ENCODE assay signal across 8 mouse cellular contexts in genomic region chr10:80387522-80387959, GRCm38 (mm10). TPM values are rescaled to one million over a fixed set of nuclear protein-coding genes. Genes with fewer than 3 reads are reported as not detected.
A peak's percentile ranks its signal among the peaks of the same experiment; 100 is the strongest.
DNase-seq lines count a peak whose midpoint lies in the region; ATAC-seq and TF ChIP-seq lines count a peak whose summit lies in the region.

Gene Mex3d, minus strand, starts transcription at chr10:80387659.

- H3K4me3 ChIP-seq in hindbrain, postnatal 0 days (ENCODE audit: low read length), result peak within 1 kb of the TSS; percentile 95
- H3K4me3 ChIP-seq in megakaryocyte, embryonic 14.5 days (replicated peaks), result peak within 1 kb of the TSS; percentile 97

- CTCF ChIA-PET in Patski (lab: Charles Lee), result interaction anchor here (0.7 kb wide), 1 partner anchor 59 kb away, joined by 3 read pairs; no protein-coding TSS in a partner anchor

- H3K9me3 ChIP-seq in hindbrain, postnatal 0 days (ENCODE audit: low read length), result no peaks in the 10 kb centered on the region
- H3K9me3 ChIP-seq in megakaryocyte, embryonic 14.5 days, result no peaks in the 10 kb centered on the region

- peak within 1 kb of the TSS; percentile 98 for H3K9ac ChIP-seq in hindbrain, postnatal 0 days (replicated peaks; ENCODE audit: low read length)

- no peak for TF ChIP-seq CTCF in Patski (IDR thresholded peaks at IDR 0.05)
- no peak for TF ChIP-seq CTCF in hindbrain, postnatal 0 days (IDR thresholded peaks at IDR 0.05; ENCODE audit: low read depth)

- H3K27me3 ChIP-seq in Patski, result no peaks in the 10 kb centered on the region
- no peaks in the 10 kb centered on the region for H3K27me3 ChIP-seq in hindbrain, postnatal 0 days (ENCODE audit: insufficient read depth, low read length)
- peaks cover 15% of the 10 kb centered on the region for H3K27me3 ChIP-seq in megakaryocyte, embryonic 14.5 days (replicated peaks)

- peaks cover 26% of the 10 kb centered on the region for H3K4me1 ChIP-seq in hindbrain, postnatal 0 days (ENCODE audit: insufficient read depth, low read length)
- H3K4me1 ChIP-seq in megakaryocyte, embryonic 14.5 days, result peaks cover 71% of the 10 kb centered on the region

- no peak for DNase-seq in Patski (ENCODE audit: low read depth, low spot score)
- peak; percentile 90 to 97 for DNase-seq in cerebellum, postnatal 25 days
- peak; percentile 70 to 78 for DNase-seq in gastrocnemius, adult 8-10 months (ENCODE audit: low spot score in 2 of 2)
- DNase-seq in hindbrain, postnatal 0 days (ENCODE audit: low spot score), result peak; percentile 95
- DNase-seq in left cerebral cortex, postnatal 10 days (ENCODE audit: extremely low spot score in 1 of 2, low spot score in 2 of 2), result peak; percentile 83 to 94
- peak; percentile 92 to 95 for DNase-seq in right cerebral cortex, postnatal 10 days (ENCODE audit: low spot score in 2 of 2)
- DNase-seq in urinary bladder, postnatal 14 days (ENCODE audit: low spot score), result peak; percentile 89

- WGBS in hindbrain, postnatal 0 days, result 3% methylated on average over 14 of the region's 61 CpGs

- in situ Hi-C loops in Patski (cut with MboI; ENCODE audit: low pct_unique_long_range_greater_than_20kb), result no loop called here

- intact Hi-C loops in left cerebral cortex, postnatal 10 days (cut with DNase I), result no loop called here

- ATAC-seq in Patski, result no peak
- peak; percentile 61 for ATAC-seq in hindbrain, postnatal 0 days

- POLR2A ChIA-PET in Patski (lab: Charles Lee), result interaction anchor here (0.7 to 5.3 kb wide), 2 partner anchors 11 to 45 kb away, joined by 4 to 38 read pairs; partner anchors contain the start of gene Mbd3

- H3K4me2 ChIP-seq in hindbrain, postnatal 0 days (ENCODE audit: low read depth, low read length), result peak within 1 kb of the TSS; percentile 99

- peaks cover 19% of the 10 kb centered on the region; the same call in 1 of the 2 replicates for H3K36me3 ChIP-seq in hindbrain, postnatal 0 days (ENCODE audit: insufficient read depth, low read length)
- peaks cover 45% of the 10 kb centered on the region for H3K36me3 ChIP-seq in megakaryocyte, embryonic 14.5 days (replicated peaks; ENCODE audit: low read length)

- peak within 1 kb of the TSS; percentile 98 for H3K27ac ChIP-seq in hindbrain, postnatal 0 days

RNA-seq across cellular contexts. Expression of gene Mex3d, which starts in this region (rescaled TPM):
- polyA plus RNA-seq in Patski (2021), result 30.6 TPM
- total RNA-seq in gastrocnemius, adult 8-10 months (2022), result 1 to 10 TPM; 4.2 to 6.3 (median 4.7) TPM
- 129 and 145 TPM in 2 replicates for total RNA-seq in hindbrain, postnatal 0 days (2014; rRNA removed)
- polyA plus RNA-seq in hindbrain, postnatal 0 days (2015; fragmentation: Nextera tagmentation; extraction: Ambion mirVana), result 11.6 and 14.2 TPM in 2 replicates
- total RNA-seq in left cerebral cortex, postnatal 10 days (2021), result 10 to 100 TPM; 31.1 to 35.4 TPM
- 17.2 and 29.0 TPM in 2 replicates for polyA plus RNA-seq in megakaryocyte, embryonic 14.5 days (2012; ENCODE audit: insufficient read depth, low replicate concordance)

Comparison
In these comparisons a context has a peak if more than half of its experiments do, and no peak if none do; other contexts are left out.
1. RNA of gene Mex3d (total RNA-seq): 129 to 145 TPM in hindbrain, postnatal 0 days and 31.1 to 35.4 TPM in left cerebral cortex, postnatal 10 days; 4.2 to 6.3 TPM in gastrocnemius, adult 8-10 months; every median in the first group is over 4 times any median in the second.